Mouse (Mus musculus): ENCODE measurements around the gene Rhobtb1.

The Rhobtb1 gene

DNA sequence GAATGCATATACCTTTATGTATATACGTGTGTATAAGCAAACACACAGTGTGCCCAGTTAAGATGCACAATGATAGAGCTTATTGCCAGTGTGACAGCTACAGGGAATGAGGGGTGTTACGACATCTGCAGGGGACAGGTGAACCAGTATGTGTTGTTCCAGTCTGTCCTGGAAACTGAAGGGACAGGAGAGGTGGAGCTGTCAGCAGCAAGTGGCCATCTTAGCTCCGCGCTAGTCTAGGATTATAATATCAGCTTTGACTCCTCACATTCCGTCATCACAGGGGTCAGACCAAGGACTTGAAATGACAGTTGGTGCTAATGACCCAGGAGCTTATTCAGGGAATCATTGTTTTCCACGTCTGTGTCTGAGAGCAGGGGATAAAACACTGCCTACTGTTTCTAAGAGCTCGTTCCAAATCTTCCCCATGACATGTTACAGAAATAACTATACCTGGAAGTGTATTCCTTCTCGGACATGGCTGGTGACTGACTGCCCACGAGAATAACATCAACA lies 125.7 kb downstream of the Rhobtb1 start:
- DNase-seq: no peak

DNA sequence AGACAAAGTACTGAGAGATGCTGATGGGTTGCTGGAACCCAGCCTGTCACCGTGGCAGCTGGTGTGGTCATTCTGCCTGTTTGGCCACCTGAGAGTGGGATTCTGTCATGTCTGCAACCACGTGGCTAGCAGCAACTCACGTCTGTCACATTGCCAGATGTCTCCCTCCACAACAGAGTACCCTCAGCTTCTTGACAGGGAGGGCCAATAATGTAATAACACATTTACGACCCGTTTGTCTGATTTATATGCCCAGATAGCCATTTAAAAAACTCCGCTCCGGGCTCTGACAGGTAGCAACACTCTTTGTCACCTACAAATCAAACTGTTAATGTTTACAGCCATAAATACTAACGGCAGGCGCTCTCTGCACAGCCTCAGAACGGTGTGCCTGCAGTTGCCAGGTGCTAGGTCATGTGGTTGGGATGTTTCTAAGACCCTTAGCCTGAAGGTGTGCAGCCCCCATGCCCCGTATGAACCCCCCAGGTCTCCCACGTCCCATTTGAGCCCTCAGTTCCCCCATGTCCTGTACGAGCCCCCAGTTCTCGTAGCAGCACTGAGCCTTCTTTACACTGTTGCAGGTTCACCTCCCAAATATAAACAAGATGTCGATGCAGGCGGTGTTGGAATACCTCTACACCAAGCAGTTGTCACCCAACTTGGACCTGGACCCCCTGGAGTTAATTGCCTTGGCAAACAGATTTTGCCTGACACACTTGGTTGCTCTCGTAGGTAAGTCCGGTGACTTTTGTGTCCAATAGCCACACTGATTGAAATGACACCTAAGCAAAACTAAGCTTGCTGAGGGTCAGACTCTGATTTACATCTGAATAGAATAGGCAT lies 127.8 kb downstream of the Rhobtb1 start:
- DNase-seq: peak; percentile 23 to 30

DNA sequence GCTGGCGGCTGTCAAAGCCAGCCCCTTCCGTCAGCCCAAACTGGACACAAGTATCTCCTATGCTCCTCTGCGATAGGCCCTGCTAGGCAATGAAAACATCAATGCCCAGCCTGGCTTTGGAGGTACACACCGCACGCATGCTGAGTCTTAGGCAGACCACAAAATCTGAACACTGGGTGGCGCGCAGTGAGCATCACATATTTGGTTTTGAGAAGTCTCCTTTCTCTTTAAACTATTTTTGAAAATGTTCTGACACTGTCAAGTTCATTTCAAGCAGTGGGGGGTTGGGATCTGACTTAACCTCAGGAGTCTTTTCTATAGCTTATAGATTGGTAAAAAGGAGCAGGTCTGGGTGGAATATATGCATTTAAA lies 128.4 kb downstream of the Rhobtb1 start:
- no peak for DNase-seq

DNA sequence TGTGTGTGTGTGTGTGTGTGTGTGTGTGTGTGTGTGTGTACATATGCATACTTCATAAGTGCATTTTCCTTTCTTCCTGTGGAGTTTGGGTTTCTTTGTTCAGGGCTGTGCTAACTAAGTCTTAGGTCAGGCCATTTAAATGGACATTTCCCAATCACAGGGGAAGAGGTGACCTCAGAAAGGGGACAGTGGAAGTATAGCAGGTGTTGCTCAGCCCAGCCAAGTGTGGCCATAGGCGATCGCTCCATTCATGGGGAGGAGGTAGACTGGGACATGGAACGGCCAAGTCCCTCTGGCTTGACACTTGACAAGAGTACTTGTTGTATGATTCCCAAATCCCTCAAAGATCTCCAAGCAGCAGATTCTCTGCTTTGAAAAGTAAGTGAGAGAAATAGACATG lies 135.7 kb downstream of the Rhobtb1 start:
- DNase-seq: no peak

DNA sequence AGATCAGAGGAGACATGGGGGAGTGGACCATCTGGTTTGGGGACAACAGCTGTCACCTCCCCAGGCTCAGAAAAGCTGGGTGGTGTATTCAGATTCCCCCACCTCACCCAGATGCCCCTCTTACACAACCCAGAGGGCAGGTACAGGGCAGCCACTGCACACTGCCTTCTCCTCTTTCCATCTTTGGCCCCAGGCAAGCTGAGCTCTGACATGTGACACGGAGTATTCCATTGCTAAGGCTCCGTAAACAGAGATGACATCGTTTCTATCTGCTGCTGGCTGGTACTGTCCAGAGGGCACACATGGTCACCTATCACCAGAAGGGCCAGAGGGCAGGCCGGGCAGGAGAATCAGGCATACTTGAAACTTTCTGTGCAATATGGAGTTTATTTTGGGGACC lies 136.9 kb downstream of the Rhobtb1 start:
- DNase-seq: no peak

DNA sequence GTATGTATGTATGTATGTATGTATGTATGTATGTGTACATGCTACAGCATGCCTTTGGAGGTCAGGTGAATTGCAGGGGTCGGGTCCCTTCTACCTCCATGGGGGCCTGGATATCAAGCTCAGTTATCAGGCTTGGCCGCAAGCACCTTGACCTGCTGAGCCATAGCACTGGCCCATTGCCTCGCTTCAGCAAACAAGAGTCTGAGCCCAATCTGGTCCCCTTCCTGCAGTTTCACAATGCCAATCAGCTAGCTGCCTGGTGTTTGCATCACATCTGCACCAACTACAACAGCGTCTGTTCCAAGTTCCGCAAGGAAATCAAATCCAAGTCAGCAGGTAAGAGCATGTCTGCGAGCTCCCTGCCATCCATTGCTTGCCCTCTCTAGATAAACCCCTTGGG lies 137.5 kb downstream of the Rhobtb1 start:
- DNase-seq: no peak

DNA sequence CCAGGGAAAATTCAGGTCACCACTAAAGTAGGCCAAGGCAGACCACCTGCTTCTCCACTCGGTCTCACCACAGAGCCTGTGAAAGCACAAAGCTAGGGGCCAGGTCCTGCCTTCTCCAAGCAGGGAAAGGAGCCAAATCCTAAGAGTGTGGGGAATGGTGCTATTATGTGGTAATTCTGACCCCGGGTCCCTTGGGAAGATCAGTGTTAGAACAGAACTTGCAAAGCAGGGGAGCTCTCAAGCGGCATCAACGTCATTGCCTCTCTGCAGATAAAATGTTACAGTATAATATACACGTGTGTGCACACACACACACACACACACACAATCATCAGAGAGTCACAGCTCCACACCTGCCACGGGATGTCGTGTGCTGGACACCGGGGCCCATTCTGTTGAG lies 139.5 kb downstream of the Rhobtb1 start:
- no peak for DNase-seq

DNA sequence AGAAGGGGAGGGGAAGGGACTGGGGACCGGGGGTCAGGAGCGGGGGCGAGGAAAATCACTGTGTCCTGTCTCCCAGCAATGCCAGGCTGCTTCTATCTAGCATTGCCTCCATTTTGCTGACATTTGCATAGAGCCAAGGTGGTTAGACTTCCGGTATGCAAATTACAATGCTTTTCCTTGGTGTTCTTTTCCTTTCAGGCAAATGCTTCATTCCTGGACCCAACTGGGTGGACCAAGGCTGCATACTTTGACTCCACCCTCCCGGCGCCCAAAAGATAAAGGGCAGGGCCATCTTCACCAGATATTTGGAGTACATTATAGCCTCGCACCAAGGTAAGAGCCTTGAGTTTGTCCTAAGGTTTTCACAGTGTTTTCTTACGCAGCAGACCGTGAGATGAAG lies 144.7 kb downstream of the Rhobtb1 start:
- DNase-seq: no peak

DNA sequence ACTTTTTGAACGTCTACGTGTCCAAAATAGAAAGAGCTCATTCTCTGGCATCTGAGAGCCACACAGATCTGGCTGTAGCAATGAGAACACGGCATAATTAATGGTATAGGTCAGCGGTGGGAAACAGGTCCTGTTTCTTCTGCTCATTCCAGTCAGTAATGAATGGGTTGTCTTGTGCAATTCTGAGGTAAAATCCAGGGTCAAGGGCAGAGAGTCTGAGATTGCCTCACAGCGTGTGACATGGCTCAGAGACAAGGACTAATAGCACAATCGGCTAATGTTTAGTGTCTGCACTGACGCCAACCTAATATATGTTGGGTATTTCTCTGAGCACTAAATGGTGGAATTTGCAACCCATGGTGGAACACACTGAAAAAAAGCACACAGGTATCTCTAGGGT lies 148.8 kb downstream of the Rhobtb1 start:
- no peak for DNase-seq

DNA sequence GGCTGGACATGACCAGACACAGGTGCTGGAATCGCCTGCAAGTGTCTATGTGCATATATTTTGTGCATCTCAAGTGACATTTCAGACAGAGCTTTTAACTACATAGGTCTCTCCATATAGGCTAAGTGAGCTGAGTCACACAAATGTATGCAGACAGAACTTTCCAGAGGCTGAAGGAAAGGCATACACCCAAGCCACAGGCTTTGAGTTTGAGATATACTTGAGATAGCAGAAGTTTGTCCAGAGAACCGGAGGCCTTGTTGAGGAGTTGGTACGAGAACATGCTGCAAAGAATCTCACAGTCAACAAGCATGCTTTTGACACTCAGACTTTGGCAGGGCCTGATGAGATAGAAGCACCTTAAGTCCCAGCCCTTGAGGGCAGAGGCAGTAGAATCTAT lies 151.4 kb downstream of the Rhobtb1 start:
- no peak for DNase-seq

DNA sequence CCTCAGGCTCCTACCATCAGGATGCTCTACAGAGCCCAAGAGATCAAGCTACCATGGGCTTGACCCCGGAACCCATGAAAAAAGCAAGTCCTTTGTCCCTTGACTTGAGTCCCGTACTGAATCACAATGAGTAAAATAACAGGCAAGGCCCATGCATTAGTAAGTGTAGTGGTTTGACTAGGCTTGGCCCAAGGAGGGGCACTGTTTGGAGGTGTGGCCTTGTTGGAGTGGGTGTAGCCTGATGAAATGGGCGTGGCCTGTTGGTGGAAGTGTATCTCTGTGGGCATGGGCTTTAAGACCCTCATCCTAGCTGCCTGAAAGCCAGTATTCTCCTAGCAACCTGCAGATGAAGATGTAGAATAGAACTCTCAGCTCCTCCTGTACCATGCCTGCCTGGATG lies 153.6 kb downstream of the Rhobtb1 start:
- no peak for DNase-seq

DNA sequence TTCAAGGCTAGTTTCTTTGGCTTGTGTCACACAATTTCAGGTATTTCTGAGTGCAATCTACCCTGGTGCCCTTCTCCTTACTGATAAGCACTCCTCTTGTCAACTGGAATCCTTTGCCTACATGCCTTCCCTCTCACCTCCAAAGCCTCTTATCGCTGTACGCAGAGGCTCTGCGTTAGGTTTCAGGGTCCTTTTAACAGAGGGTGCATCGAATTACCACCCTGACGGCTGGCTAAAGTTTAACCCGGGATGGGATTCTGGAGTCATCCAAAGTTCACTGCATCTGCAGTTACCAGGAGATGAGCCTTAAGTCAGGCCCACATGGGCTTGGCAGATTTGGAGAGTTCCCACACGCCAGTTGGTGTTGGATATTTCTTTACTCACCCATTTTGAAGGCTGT lies 154.4 kb downstream of the Rhobtb1 start:
- DNase-seq: no peak

DNA sequence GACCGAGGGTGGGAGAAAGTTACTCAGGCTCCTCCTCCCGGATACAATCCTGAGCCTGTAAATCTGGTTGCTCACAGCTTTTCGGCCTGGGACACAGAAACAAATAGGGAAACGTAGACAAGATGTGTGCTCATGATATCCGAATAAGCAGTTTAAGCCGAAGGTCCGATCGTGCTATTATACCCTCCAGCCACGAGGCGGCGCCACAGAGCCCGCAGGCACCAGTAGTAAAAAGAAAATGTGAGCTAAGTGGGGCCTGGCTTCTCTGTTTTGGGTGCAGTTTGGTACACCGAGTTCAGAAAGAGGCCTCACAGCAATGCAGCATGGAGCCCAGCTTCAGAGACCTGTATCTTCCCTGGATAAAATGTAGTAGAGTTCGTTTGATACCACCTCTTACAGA lies 155.0 kb downstream of the Rhobtb1 start:
- peak; percentile 46 to 55 for DNase-seq

DNA sequence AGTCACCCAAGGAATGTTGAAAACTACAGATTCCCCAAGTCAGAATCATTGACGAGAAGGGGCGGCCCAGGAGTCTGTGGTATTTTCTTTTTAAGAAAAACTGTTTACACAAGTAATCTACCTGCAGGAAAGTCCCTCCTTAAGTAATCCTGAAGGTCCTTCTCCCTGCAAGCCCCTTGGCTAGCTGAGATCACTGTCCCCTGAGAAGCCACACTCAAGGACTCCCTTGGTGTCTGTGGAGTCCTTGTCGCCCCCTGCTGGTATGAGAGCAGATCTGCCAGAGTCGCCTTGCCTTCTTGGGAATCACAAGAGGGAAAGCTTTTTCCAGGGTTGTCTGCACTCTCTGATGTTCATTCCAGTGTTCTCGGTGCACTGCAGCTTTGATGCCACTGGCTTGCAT lies 155.8 kb downstream of the Rhobtb1 start:
- DNase-seq: peak; percentile 76 to 83

DNA sequence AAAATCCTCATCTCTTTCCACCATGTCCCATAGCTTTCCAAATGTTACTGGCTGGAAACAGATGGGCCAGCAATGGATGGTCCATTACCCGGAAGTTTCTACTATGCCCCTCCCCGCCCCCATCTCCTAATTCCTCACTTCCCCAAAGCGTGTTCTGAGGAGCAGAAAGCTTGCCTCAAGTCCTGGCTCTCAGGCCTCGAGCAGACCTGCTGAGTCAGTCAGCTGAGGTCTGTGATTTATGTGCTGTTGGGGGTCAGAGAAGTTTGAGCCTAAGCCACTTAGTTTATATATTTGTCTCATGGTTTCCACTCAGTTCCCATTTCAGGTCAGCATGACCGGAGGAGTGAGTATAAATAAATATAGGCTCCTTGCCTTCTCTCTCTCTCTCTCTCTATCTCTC lies 157.9 kb downstream of the Rhobtb1 start:
- no peak for DNase-seq

DNA sequence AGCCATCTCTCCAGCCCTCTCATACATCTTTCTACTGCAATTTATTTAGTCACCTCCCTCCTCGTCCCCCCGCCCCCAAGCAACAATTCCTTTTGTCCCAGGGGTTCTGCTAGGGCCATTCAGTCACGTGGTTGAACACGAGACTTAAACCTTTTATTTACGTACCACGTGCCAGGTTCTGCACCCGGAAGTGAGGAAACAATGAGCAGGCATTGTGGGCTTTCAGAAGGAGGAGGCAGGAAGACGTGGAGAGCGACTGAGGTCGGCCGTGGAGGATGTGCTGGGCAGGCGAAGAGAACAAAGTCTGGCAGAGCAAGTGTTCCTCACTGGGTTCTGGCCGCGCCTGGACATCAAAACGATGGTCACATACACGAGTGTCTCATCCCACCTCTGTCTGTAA lies 160.6 kb downstream of the Rhobtb1 start:
- DNase-seq: no peak

DNA sequence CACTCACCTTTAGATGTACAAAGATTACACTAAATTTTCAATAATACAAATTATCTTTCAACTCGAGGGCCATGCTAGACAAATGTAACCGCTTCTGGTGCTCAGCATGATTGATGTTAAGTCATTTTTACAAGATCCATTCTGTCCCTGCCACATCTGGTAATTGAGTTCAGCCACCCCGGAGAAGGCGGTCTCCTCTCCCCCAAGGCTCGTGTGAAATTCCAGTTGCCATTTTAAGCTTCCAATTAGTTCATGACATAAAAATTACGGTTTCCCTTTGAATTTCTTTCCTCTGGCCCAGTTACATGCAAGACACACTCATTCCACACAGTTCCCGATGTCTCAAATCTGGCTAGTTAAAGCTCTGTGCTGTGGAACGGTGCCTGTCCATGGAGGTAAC lies 162.7 kb downstream of the Rhobtb1 start:
- no peak for DNase-seq

DNA sequence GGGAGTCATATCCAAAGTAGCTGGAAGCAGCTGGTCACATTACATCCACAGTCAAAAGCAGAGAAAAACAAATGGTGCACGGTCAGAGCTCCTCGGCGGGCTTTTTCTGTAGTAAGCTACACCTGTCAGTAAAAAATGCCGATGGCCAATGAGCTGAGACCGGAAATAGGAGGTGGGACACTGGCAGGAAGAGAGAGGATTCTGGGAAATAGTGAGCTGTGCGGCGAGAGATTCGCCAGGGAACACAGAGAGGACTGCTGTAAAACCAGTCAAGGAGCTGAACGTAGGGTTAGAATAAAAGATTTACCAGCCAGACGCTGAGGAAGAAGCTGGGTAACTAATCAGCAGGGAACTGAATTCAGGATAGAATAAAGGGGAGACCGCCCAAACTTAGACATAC lies 167.3 kb downstream of the Rhobtb1 start:
- DNase-seq: no peak

DNA sequence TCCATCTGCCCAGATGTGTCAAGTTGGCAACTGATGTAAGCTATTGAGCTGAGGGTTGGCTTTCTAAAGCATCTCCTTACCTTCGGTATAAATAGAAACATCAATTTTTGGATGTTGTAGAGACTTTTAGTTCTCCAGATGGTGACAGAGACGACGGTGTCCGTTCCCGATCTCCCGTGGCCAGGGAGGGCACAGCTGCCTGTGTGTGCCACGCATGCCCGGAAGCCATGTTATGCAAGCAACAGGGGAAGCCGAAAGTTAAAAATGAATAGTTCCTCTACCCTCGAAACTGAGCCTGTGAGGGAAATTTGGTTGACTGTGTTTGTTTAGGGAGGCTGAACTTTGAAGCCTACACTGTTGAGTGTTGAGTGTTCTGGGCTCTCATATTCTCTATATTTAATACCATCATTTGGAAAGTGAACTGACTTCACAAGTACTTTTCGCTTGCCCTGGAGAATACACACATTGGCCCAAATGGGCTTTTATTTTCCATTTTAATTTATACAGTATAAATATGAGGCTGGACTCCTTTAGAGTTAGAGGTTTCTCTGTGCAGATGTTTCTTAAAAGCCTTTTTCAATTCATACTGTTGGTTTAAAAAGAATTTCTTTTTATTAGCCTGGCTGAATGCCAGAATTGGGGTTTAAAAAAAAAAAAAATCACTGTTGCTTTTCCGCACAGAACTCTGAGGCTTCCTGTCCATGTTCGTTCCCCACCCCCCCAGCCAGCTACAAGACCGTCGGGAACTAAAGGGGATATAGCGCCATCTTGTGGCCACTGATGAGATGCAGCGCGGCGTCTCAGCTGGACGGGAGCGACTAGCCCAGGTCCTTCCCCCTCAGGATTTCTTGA lies 169.7 kb downstream of the Rhobtb1 start:
- DNase-seq: peak; percentile 91 to 93

DNA sequence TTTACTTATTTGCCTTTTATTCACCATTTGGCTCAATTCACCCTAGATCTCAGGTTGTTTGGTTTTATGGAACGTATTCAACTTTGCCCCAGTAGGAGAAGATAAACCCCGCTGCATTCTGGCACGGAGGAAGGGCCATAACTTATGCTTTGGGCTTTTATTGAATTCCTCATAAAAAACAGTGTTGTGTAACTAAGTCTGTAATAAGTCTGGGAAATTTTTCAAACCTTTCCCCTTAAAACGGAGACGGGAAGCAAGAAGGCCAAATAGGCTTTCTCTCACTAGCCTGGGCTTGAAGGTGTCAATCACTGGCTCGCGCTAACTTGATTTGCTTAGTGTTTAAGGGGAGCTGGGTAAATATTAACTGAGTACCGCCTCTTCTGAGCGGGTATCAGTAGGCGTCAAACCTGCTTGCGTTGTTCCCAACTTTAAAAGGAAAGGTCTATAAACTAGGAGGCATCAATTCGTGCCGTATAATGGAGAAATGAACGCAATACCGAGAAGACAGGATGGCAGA lies 170.3 kb downstream of the Rhobtb1 start:
- DNase-seq: no peak

DNA sequence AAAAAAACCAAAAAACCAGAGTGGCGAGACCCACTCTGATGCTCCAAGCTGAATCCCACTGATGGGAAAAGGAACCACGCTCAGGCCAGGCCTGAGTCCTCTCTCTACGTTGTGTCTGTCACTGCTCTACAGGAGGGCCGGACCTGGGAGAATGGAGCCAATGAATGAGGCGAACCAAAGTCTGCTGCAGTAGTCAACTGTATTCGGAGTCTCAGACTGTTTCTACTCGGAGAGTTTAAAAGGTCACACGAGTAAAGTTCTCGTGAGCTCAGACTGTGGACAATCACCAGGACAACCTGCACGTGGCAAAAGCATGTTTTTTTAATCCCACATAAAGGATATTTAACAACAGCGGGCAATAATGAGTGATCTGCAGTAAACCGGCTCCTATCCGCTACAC lies 172.8 kb downstream of the Rhobtb1 start:
- DNase-seq: no peak

DNA sequence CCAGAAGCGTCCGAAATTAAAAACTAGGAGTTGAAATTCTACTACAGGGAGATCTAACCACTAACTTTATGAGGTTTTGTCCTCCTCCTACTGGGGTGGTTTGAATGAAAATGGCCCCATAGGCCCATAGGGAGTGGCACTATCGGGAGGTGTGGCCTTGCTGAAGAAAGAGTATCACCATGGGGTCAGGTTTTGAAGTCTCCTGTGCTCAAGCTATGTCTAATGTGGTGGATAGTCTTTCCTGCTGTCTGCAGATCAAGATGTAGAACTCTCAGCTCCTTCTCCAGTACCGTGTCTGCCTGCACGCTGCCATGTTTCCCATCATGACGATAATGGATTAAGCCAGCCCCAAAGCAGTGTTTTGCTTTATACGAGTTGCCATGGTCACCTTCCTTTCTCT lies 173.6 kb downstream of the Rhobtb1 start:
- DNase-seq: no peak

DNA sequence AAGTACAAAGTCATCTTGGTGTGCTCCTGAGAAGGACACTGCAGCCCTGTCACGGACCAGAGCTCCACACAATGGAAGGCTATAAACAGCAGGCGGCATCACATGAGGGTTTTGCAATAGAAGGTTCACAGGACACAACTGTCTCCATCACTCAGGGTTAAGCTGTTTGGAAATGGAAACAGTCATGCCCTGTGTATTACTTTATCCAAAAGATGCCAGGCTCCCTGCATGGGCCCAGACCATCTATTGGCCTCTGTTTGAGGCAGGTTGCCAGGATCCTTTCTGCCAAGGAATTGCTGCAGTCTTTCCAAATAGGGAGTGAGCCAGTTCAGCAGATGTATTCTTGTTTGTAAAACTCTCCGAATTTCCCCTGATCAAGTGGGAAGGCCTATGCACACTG lies 175.2 kb downstream of the Rhobtb1 start:
- DNase-seq: peak; percentile 96

DNA sequence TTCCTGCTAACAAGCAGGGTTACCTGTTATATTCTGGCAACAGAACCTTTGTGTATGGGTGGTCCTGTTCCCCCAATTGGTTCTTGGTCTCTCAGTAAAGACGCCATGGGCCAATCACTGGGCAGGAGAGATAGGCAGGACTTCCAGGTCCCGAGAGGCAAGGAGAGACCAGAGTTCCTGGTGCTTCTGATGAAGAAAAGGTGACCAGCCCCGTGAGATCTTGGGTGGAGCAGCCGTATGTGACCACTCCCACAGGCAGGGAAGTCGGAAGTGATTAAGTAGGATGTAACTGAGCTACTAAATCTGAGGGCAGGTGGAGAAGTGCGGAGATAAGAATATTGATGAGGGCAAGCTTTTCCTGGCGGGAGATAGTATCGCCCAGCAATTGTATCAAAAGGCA lies 176.1 kb downstream of the Rhobtb1 start:
- no peak for DNase-seq

Data from cerebellum, postnatal 10 days (tissue).